Mouse (Mus musculus): ENCODE data around the gene Slc16a7.

Gene Slc16a7

GRCm38 (mm10) chr10:125177782-125178181 lies 211.5 kb downstream of the Slc16a7 start:
- DNase-seq, result no peak

- no peak for DNase-seq
These were observed 214.1 kb downstream of the Slc16a7 start for GRCm38 (mm10) chr10:125175013-125175650.

- no peak for DNase-seq
These were observed 217.6 kb downstream of the Slc16a7 start for GRCm38 (mm10) chr10:125171625-125172024.

GRCm38 (mm10) chr10:125171154-125171553 lies 218.1 kb downstream of the Slc16a7 start:
- DNase-seq, result no peak
